Mouse (Mus musculus) heart, embryonic 14.5 days (tissue): ENCODE results near the gene Arhgef25. TPM values are rescaled to one million over a fixed set of nuclear protein-coding genes. Genes with fewer than 3 reads are reported as not detected.

Experiments
- ATAC-seq: fragments of 200-750 bp; cut with Nextera tagmentation; 2 replicates; pipeline ENCODE4 v1.8.0; 2017; ENCODE audit warnings: low read depth, moderate TSS enrichment; ENCODE audit not compliant: insufficient number of reproducible peaks, insufficient read depth, low FRiP score
- H3K27ac ChIP-seq, 2 experiments: fragments of 200-500 bp in 1 of 2; fragments of 300-500 bp in 1 of 2; sonication (generic) in 1 of 2; replicated peaks in 1 of 2; 2 replicates each; pipeline ENCODE4 v1.5.1; 2012 to 2014; ENCODE audit warnings: low read depth in 2 of 2, low read length in 2 of 2, control low read depth in 1 of 2, mild to moderate bottlenecking in 1 of 2, mixed read lengths in 1 of 2; ENCODE audit not compliant: control insufficient read depth in 1 of 2, insufficient read depth in 1 of 2
- H3K27me3 ChIP-seq: fragments of 300-500 bp; sonication (generic); 2 replicates; pipeline ENCODE4 v1.6.1; 2014; ENCODE audit warnings: mild to moderate bottlenecking, low read length, control low read depth; ENCODE audit not compliant: control insufficient read depth, insufficient read depth
- H3K36me3 ChIP-seq: fragments of 300-500 bp; sonication (generic); 2 replicates; pipeline ENCODE4 v1.6.1; 2014; ENCODE audit warnings: mild to moderate bottlenecking, control low read depth, low read length, mixed read lengths; ENCODE audit not compliant: control insufficient read depth, insufficient read depth
- H3K4me1 ChIP-seq, 2 experiments: fragments of 200-500 bp in 1 of 2; fragments of 300-500 bp in 1 of 2; sonication (generic) in 1 of 2; 2 replicates each; pipeline ENCODE4 v1.6.1; 2012 to 2014; ENCODE audit warnings: low read length in 2 of 2, control low read depth in 1 of 2, mixed read lengths in 1 of 2; ENCODE audit not compliant: control insufficient read depth in 2 of 2, insufficient read depth in 2 of 2
- H3K4me2 ChIP-seq: fragments of 300-500 bp; sonication (generic); 2 replicates; pipeline ENCODE4 v1.6.1; 2014; ENCODE audit warnings: mild to moderate bottlenecking, low read length
- H3K4me3 ChIP-seq, 2 experiments: fragments of 200-500 bp in 1 of 2; fragments of 300-500 bp in 1 of 2; sonication (generic) in 1 of 2; 2 replicates each; pipeline ENCODE4 v1.5.1; 2012 to 2014; ENCODE audit warnings: low read length in 2 of 2, mild to moderate bottlenecking in 2 of 2, control low read depth in 1 of 2, low read depth in 1 of 2, moderate library complexity in 1 of 2; ENCODE audit not compliant: control insufficient read depth in 1 of 2, insufficient read depth in 1 of 2
- H3K9ac ChIP-seq: fragments of 300-500 bp; sonication (generic); 2 replicates; pipeline ENCODE4 v1.6.1; 2014; ENCODE audit warnings: mild to moderate bottlenecking, low read length
- H3K9me3 ChIP-seq: fragments of 300-500 bp; sonication (generic); 2 replicates; pipeline ENCODE4 v1.6.1; 2016; ENCODE audit warnings: low read length, control low read depth; ENCODE audit not compliant: control insufficient read depth
- WGBS: fragments of 180-500 bp; shearing (Covaris S2); extraction: QIAGEN DNeasy Blood & Tissue Kit; methylation state at CpG from one replicate; pipeline ENCODE4 v1.1.7; 2014; 5-methylcytosine and 5-hydroxymethylcytosine counted together
- polyA plus RNA-seq: library from polyadenylated mRNA; unstranded; fragments of >200 nt; fragmentation: Nextera tagmentation; extraction: Ambion mirVana; gene quantifications from 2 replicates; pipeline ENCODE4 v1.2.1, GENCODE M21; 2014

Arhgef25 gene
- polyA plus RNA-seq, 1 experiment from 2014 or later = 22.8 TPM

- Histone ChIP-seq H3K27ac (no peak overlapping the region), H3K4me2 (no peak overlapping the region), H3K4me1 (no peaks in the 10 kb centered on the region; a peak in 1 of 4 replicates), H3K9me3 (no peaks in the 10 kb centered on the region), H3K4me3 (no peak overlapping the region), H3K36me3 (no peaks in the 10 kb centered on the region), H3K27me3 (0 out of 2 replicates have a peak, but pooled peaks cover 5% of the 10 kb centered on the region), H3K9ac (no peak overlapping the region)
- ATAC-seq = no peak
- WGBS = 77% methylated on average over 8 of the region's 8 CpGs
These were observed 37.3 kb upstream of the Arhgef25 start for GRCm38 (mm10) chr10:127227163-127227562.

- ATAC-seq = no peak
- WGBS = 61% methylated on average over 8 of the region's 8 CpGs
- H3K9ac ChIP-seq = no peak overlapping the region
- H3K4me2 ChIP-seq = no peak overlapping the region
- no peak overlapping the region for H3K4me3 ChIP-seq
- no peaks in the 10 kb centered on the region for H3K9me3 ChIP-seq
- H3K4me1 ChIP-seq = no peaks in the 10 kb centered on the region; a peak in 1 of 4 replicates
- 0 out of 2 replicates have a peak, but pooled peaks cover 5% of the 10 kb centered on the region for H3K27me3 ChIP-seq
- H3K27ac ChIP-seq = no peak overlapping the region
- H3K36me3 ChIP-seq = no peaks in the 10 kb centered on the region
These were observed 36.5 kb upstream of the Arhgef25 start for GRCm38 (mm10) chr10:127226318-127226895.

- no peak for ATAC-seq
- Histone ChIP-seq H3K4me3 (no peak overlapping the region), H3K27ac (no peak overlapping the region), H3K4me2 (no peak overlapping the region), H3K9ac (no peak overlapping the region), H3K27me3 (0 out of 2 replicates have a peak, but pooled peaks cover 5% of the 10 kb centered on the region), H3K36me3 (no peaks in the 10 kb centered on the region), H3K9me3 (no peaks in the 10 kb centered on the region), H3K4me1 (no peaks in the 10 kb centered on the region; a peak in 1 of 4 replicates)
- 29% methylated on average over 10 of the region's 10 CpGs for WGBS
These were observed 35.8 kb upstream of the Arhgef25 start for GRCm38 (mm10) chr10:127225732-127226131.

- no peaks in the 10 kb centered on the region; a peak in 1 of 4 replicates for H3K4me1 ChIP-seq
- H3K9me3 ChIP-seq = peaks cover 4% of the 10 kb centered on the region; the same call in 1 of the 2 replicates
- no peak overlapping the region for H3K27ac ChIP-seq
- no peak overlapping the region for H3K9ac ChIP-seq
- no peak overlapping the region for H3K4me2 ChIP-seq
- no peak for ATAC-seq
- H3K27me3 ChIP-seq = 0 out of 2 replicates have a peak, but pooled peaks cover 5% of the 10 kb centered on the region
- no peak overlapping the region for H3K4me3 ChIP-seq
- no peaks in the 10 kb centered on the region for H3K36me3 ChIP-seq
- 54% methylated on average over 6 of the region's 6 CpGs for WGBS
These were observed 35.3 kb upstream of the Arhgef25 start for GRCm38 (mm10) chr10:127225213-127225612.

- WGBS = 89% methylated on average over 2 of the region's 2 CpGs
- no peak overlapping the region for H3K4me2 ChIP-seq
- H3K9ac ChIP-seq = no peak overlapping the region
- H3K27ac ChIP-seq = no peak overlapping the region
- no peak for ATAC-seq
- H3K36me3 ChIP-seq = no peaks in the 10 kb centered on the region
- H3K27me3 ChIP-seq = no peaks in the 10 kb centered on the region
- H3K4me1 ChIP-seq = no peaks in the 10 kb centered on the region
- H3K4me3 ChIP-seq = no peak overlapping the region
- peaks cover 4% of the 10 kb centered on the region; the same call in 1 of the 2 replicates for H3K9me3 ChIP-seq
These were observed 28.5 kb upstream of the Arhgef25 start for GRCm38 (mm10) chr10:127218339-127218738.

- Histone ChIP-seq H3K4me1 (no peaks in the 10 kb centered on the region), H3K27me3 (no peaks in the 10 kb centered on the region), H3K9ac (no peak overlapping the region), H3K36me3 (no peaks in the 10 kb centered on the region), H3K4me2 (no peak overlapping the region), H3K9me3 (peaks cover 4% of the 10 kb centered on the region; the same call in 1 of the 2 replicates), H3K4me3 (no peak overlapping the region), H3K27ac (no peak overlapping the region)
- no peak for ATAC-seq
These were observed 27.3 kb upstream of the Arhgef25 start for GRCm38 (mm10) chr10:127217177-127217576.

- no peaks in the 10 kb centered on the region for H3K27me3 ChIP-seq
- H3K9me3 ChIP-seq = peaks cover 4% of the 10 kb centered on the region; the same call in 1 of the 2 replicates
- no peak overlapping the region for H3K4me3 ChIP-seq
- H3K36me3 ChIP-seq = no peaks in the 10 kb centered on the region
- WGBS = 84% methylated on average over 11 of the region's 11 CpGs
- H3K27ac ChIP-seq = no peak overlapping the region
- H3K9ac ChIP-seq = no peak overlapping the region
- peaks cover 0 to 2% of the 10 kb centered on the region in 2 experiments; a peak in 1 of 4 replicates for H3K4me1 ChIP-seq
- ATAC-seq = no peak
- H3K4me2 ChIP-seq = no peak overlapping the region
These were observed 26.6 kb upstream of the Arhgef25 start for GRCm38 (mm10) chr10:127216456-127216855.

- no peak for ATAC-seq
- peaks cover 9 to 12% of the 10 kb centered on the region in 2 experiments for H3K4me1 ChIP-seq
- no peaks in the 10 kb centered on the region for H3K36me3 ChIP-seq
- H3K27me3 ChIP-seq = no peaks in the 10 kb centered on the region
- H3K4me2 ChIP-seq = no peak overlapping the region
- WGBS = 47% methylated on average over 1 of the region's 1 CpGs
- no peak overlapping the region for H3K27ac ChIP-seq
- H3K4me3 ChIP-seq = no peak overlapping the region
- H3K9ac ChIP-seq = no peak overlapping the region
- H3K9me3 ChIP-seq = no peaks in the 10 kb centered on the region
These were observed 24.5 kb upstream of the Arhgef25 start for GRCm38 (mm10) chr10:127214422-127214803.
